Mouse (Mus musculus) yolk sac, embryonic 10.5 days (tissue): ENCODE measurements around the gene Olfml1.

Source experiments
- DNase-seq: peaks from one replicate; pipeline ENCODE4 v3.0.0-alpha.2; 2017; ENCODE audit warnings: low spot score

The Olfml1 gene

DNA sequence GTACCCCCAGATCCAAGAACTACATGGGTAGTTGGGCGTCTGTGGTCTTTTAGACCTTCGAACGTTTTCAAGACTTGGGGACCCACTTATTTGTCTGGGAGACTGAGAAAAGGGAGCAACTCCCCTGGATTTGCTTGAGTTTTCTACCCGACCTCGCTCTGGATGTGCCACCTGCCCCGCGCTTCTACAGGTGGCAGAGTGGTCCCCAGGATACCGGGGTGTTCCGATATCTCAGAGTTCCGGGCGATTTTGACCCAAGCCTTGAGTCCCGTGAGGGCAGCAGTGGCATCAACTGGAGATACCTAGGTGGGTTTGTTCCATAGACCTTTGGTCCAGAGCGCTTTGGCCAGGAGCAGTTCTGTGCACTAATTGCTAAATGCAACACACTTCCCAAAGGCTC lies 28.2 kb downstream of the Olfml1 start:
- no peak for DNase-seq

- DNase-seq = peak; percentile 84
These were observed 29.5 kb downstream of the Olfml1 start for GRCm38 (mm10) chr7:107596753-107597152.

DNA sequence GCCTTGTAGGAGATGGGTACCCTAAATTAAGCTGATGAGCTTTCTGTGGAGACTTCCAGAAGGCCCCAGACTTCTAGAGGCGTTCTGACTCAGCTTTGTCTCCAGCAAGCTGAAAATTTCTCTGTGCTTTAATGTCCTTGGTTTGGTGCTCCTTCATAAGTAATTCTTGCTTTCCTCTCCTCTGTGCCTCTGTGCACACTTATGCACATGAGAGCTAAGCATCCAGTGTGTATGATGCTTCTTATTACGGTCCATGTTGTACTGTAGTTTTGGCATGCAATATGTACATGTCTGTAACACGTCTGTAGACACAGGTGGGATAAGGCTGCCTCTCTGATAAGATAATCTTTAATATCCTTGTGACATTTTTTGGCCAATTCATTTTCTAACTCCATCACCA lies 30.7 kb downstream of the Olfml1 start:
- DNase-seq = no peak

DNA sequence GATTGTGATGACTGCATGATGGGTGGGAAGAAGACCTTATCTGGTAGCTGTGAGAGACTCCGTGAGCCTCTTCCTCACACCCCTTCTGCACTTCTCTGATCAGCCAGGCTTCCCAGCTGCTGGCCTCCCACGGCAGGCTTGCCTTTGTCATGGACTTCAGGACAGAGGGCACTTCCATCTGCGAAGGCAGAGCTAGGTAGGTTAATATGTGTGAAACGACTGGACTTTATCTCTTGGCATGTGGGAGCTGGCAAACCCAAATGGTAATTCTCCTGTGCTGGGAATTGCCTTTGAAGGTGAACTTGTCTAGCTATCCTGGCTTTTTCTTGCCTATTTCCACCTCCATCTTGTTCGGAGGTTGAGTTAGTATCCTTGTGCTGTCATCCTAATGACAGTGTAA lies 33.4 kb downstream of the Olfml1 start:
- DNase-seq = no peak

DNA sequence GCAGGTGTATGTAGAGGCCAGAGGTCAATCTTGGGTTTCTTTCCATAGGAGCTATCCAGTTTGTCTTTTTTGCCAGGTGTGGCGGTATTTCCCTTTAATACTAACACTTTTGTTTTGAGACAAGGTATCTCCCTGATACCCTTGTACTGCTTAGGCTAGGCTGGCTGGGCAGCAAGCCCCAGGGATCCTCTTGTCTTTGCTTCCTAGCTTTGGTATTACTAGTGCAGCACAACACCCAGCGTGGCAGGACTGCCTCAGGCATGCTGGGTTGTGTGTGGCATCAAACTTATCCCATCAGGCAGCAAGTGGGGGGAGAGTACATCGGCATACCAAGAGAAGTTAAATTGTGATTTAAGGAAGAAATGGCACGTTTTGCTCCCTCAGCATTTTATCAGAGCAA lies 35.3 kb downstream of the Olfml1 start:
- DNase-seq = no peak

GRCm38 (mm10) chr7:107602913-107603312 lies 35.7 kb downstream of the Olfml1 start:
- DNase-seq = no peak

DNA sequence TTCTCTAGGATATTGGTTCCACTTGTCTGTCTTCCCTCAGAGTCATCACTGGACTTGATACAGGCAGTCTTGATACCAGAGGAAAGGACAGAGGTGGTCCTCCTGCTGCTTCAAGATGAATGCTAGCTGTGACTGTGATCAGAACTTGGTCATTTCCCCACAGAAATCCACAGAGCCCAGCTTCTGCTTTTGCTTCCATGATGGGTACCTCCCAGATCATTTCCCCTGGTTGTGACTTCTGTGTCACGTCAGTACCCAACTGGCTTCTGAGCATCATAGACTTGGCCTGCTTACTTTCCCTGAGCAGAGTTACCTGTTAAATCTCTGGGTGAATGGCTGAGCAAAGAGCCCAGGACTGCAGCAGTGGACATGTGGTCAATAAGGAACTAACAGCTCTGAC lies 40.5 kb downstream of the Olfml1 start:
- no peak for DNase-seq

GRCm38 (mm10) chr7:107609622-107610255 lies 42.5 kb downstream of the Olfml1 start:
- DNase-seq = no peak

DNA sequence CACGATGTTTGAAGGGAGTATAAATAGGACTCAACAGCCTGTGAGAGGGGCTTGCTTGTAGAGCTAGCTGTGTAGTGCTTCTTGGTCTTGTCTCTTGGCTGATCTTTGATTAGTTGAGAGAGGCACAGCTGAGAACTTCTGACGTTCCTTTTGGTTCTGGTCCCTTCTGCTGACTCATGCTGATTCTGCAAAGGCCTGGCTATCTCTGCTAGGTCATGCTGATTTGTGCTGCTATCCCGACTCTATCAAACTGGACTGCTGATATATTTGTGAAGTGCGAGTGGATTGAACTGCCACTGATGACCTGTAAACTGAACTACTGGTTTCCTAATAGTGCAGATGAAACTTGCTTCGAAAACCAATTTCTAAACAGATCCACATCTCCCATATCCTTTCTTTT lies 43.6 kb downstream of the Olfml1 start:
- no peak for DNase-seq

- DNase-seq = no peak
These were observed 51.1 kb downstream of the Olfml1 start for GRCm38 (mm10) chr7:107618028-107618992.

GRCm38 (mm10) chr7:107619225-107619624 lies 52.0 kb downstream of the Olfml1 start:
- no peak for DNase-seq

- no peak for DNase-seq
These were observed 52.9 kb downstream of the Olfml1 start for GRCm38 (mm10) chr7:107620137-107620536.

GRCm38 (mm10) chr7:107624432-107624831 lies 57.2 kb downstream of the Olfml1 start:
- peak; percentile 36 for DNase-seq

DNA sequence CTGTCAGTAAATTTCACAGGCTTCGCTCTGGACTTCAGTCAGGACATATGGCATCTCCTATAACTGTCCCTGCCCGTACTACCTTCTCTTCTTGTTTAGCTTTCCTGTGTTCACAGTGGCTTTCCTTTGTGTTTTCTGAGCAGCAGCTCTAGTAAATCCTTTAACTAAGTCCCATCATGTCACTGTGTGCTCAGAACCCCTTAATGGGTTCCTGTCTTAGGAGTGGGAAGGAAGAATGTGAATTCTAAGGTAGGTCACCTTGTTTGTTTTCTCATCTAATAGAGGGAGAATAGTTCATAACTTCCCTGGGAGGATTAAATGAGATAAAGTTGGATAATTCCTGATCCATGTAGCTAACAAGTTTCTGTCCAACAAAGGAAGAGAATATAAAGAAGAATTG lies 57.8 kb downstream of the Olfml1 start, which contains the start of gene 5330417H12Rik:
TSS of gene 5330417H12Rik (minus strand) at position 101 of the 400 bp plus-strand sequence.
- DNase-seq = no peak

- no peak for DNase-seq
These were observed 58.5 kb downstream of the Olfml1 start for GRCm38 (mm10) chr7:107625781-107626180.

DNA sequence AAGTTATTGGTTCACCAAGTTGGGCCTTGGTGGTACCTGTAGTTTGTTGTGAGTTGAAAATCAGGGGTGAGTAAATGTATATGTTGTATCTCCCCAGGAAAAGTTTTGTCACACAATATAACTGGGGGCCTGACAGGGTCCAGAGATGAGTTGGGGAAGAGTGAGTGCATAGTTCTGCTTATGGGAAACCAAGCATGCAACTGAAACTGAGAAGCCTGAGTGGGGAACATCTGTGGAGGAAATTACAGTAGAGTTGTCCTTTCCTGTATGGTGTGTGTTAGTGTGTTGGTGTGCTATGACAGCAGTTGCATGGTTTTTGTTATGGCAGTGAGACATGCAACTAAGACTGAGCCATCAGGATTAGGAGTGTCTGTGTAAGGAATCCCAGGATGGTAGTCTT lies 61.1 kb downstream of the Olfml1 start:
- no peak for DNase-seq

- DNase-seq = no peak
These were observed 66.0 kb downstream of the Olfml1 start for GRCm38 (mm10) chr7:107633201-107633600.

DNA sequence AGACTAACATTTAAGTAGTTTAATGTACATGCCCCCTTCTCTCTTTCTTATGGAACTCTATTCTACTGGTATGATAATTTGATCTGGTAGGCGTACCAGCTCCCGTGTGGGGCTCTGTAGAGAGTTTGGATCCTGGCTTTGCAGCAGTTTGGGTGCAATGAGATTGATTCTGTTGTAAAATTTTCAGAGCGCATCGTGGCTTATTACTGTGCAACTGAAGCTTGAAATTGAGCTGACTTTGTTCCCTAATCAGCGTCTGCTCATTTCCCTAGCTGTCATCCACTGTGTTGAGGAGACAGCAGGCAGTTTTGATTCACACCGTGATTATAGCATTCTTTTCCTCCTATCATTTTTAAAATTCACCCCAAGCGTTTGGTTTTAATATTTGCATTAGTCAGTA lies 70.2 kb downstream of the Olfml1 start:
- no peak for DNase-seq

DNA sequence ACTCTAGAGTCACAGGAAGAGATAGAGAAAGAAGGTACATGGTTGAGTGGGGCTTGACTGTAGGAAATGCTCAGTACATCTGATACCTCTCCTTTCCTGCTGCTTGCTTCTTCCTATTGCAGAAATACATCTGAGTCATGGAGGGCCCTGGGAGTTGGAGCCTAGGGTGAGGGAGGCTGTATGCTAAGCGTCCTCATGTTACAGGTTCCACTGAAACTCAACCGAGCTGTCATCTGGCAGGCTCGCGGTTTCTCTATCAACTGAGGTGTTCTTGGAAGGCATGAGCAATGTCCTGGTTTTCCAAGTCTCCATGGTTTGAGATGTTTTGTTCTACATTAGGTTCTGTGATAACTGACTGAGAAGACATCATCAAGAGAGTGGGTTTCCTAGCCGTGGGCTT lies 70.8 kb downstream of the Olfml1 start:
- no peak for DNase-seq
